Mouse (Mus musculus) midbrain, embryonic 12.5 days (tissue): ENCODE measurements around the gene Ap1ar. TPM values are rescaled to one million over a fixed set of nuclear protein-coding genes. Genes with fewer than 3 reads are reported as not detected.
A peak's percentile ranks its signal among the peaks of the same experiment; 100 is the strongest.

Experiments
- ATAC-seq: fragments of 200-750 bp; cut with Nextera tagmentation; 2 replicates; pipeline ENCODE4 v1.8.0; 2017; ENCODE audit warnings: low read depth, moderate TSS enrichment, moderate library complexity; ENCODE audit not compliant: low FRiP score
- H3K27ac ChIP-seq: fragments of 300-500 bp; sonication (generic); replicated peaks from 2 replicates; pipeline ENCODE4 v1.5.1; 2016; ENCODE audit warnings: mild to moderate bottlenecking
- H3K27me3 ChIP-seq: fragments of 300-500 bp; sonication (generic); 2 replicates; pipeline ENCODE4 v1.6.1; 2016; ENCODE audit warnings: mild to moderate bottlenecking
- H3K36me3 ChIP-seq: fragments of 300-500 bp; sonication (generic); 2 replicates; pipeline ENCODE4 v1.6.1; 2016
- H3K4me1 ChIP-seq: fragments of 300-500 bp; sonication (generic); 2 replicates; pipeline ENCODE4 v1.6.1; 2016
- H3K4me2 ChIP-seq: fragments of 300-500 bp; sonication (generic); replicated peaks from 2 replicates; pipeline ENCODE4 v1.6.1; 2016; ENCODE audit warnings: mild to moderate bottlenecking, moderate library complexity
- H3K4me3 ChIP-seq: fragments of 300-500 bp; sonication (generic); 2 replicates; pipeline ENCODE4 v1.5.1; 2016; ENCODE audit warnings: mild to moderate bottlenecking
- H3K9ac ChIP-seq: fragments of 300-500 bp; sonication (generic); replicated peaks from 2 replicates; pipeline ENCODE4 v1.6.1; 2016; ENCODE audit warnings: mild to moderate bottlenecking, moderate library complexity
- H3K9me3 ChIP-seq: fragments of 300-500 bp; sonication (generic); 2 replicates; pipeline ENCODE4 v1.6.1; 2016; ENCODE audit warnings: mild to moderate bottlenecking
- WGBS: fragments of 180-500 bp; shearing (Covaris S2); methylation state at CpG from one replicate; pipeline ENCODE4 v1.1.7; 2016; 5-methylcytosine and 5-hydroxymethylcytosine counted together
- polyA plus RNA-seq: library from polyadenylated mRNA; unstranded; fragments of >200 nt; fragmentation: Nextera tagmentation; extraction: Ambion mirVana; gene quantifications from 2 replicates; pipeline ENCODE4 v1.2.1, GENCODE M21; 2016

Gene Ap1ar
- polyA plus RNA-seq, 1 experiment from 2014 or later: 71.0 TPM

GRCm38 (mm10) chr3:127835594-127835993 lies 1.7 kb downstream of the Ap1ar start:
- Histone ChIP-seq H3K4me3 (no peak overlapping the region), H3K36me3 (0 out of 2 replicates have a peak, but pooled peaks cover 5% of the 10 kb centered on the region), H3K27me3 (no peaks in the 10 kb centered on the region), H3K27ac (no peak overlapping the region), H3K9me3 (no peaks in the 10 kb centered on the region), H3K9ac (0 out of 2 replicates have a peak overlapping the region, but pooled peaks have one; percentile 94), H3K4me1 (peaks cover 17% of the 10 kb centered on the region), H3K4me2 (peak overlapping the region; percentile 73)
- ATAC-seq: no peak
- 89% methylated on average over 6 of the region's 6 CpGs for WGBS

GRCm38 (mm10) chr3:127834040-127834439 lies 3.3 kb downstream of the Ap1ar start:
- Histone ChIP-seq H3K27me3 (no peaks in the 10 kb centered on the region), H3K27ac (no peak overlapping the region), H3K36me3 (0 out of 2 replicates have a peak, but pooled peaks cover 5% of the 10 kb centered on the region), H3K4me2 (no peak overlapping the region), H3K9me3 (no peaks in the 10 kb centered on the region), H3K4me3 (no peak overlapping the region), H3K4me1 (peaks cover 17% of the 10 kb centered on the region), H3K9ac (no peak overlapping the region)
- no peak for ATAC-seq
- 82% methylated on average over 4 of the region's 4 CpGs for WGBS

GRCm38 (mm10) chr3:127831079-127831478 lies 6.2 kb downstream of the Ap1ar start:
- H3K4me3 ChIP-seq: no peak overlapping the region
- H3K9ac ChIP-seq: no peak overlapping the region
- no peak overlapping the region for H3K4me2 ChIP-seq
- WGBS: 73% methylated on average over 6 of the region's 6 CpGs
- ATAC-seq: no peak
- H3K27me3 ChIP-seq: no peaks in the 10 kb centered on the region
- no peak overlapping the region for H3K27ac ChIP-seq
- peaks cover 22% of the 10 kb centered on the region for H3K4me1 ChIP-seq
- no peaks in the 10 kb centered on the region for H3K9me3 ChIP-seq
- H3K36me3 ChIP-seq: 0 out of 2 replicates have a peak, but pooled peaks cover 5% of the 10 kb centered on the region

GRCm38 (mm10) chr3:127830183-127830582 lies 7.1 kb downstream of the Ap1ar start:
- no peaks in the 10 kb centered on the region for H3K27me3 ChIP-seq
- 0 out of 2 replicates have a peak, but pooled peaks cover 13% of the 10 kb centered on the region for H3K4me1 ChIP-seq
- H3K4me2 ChIP-seq: no peak overlapping the region
- 0 out of 2 replicates have a peak, but pooled peaks cover 5% of the 10 kb centered on the region for H3K36me3 ChIP-seq
- 92% methylated on average over 10 of the region's 10 CpGs for WGBS
- no peak overlapping the region for H3K27ac ChIP-seq
- H3K9me3 ChIP-seq: no peaks in the 10 kb centered on the region
- no peak for ATAC-seq
- no peak overlapping the region for H3K4me3 ChIP-seq
- H3K9ac ChIP-seq: no peak overlapping the region

- Histone ChIP-seq H3K4me1 (0 out of 2 replicates have a peak, but pooled peaks cover 11% of the 10 kb centered on the region), H3K9me3 (no peaks in the 10 kb centered on the region), H3K27ac (peak overlapping the region; percentile 35), H3K4me3 (no peak overlapping the region), H3K4me2 (no peak overlapping the region), H3K27me3 (no peaks in the 10 kb centered on the region), H3K36me3 (peaks cover 8% of the 10 kb centered on the region; the same call in 1 of the 2 replicates), H3K9ac (no peak overlapping the region)
- no peak for ATAC-seq
- WGBS: 41% methylated on average over 7 of the region's 7 CpGs
Observed at GRCm38 (mm10) chr3:127827123-127827522, 10.2 kb downstream of the Ap1ar start.

GRCm38 (mm10) chr3:127826503-127826902 lies 10.8 kb downstream of the Ap1ar start:
- H3K27me3 ChIP-seq: no peaks in the 10 kb centered on the region
- no peaks in the 10 kb centered on the region for H3K9me3 ChIP-seq
- H3K9ac ChIP-seq: no peak overlapping the region
- H3K27ac ChIP-seq: peak overlapping the region; percentile 35
- 86% methylated on average over 7 of the region's 7 CpGs for WGBS
- no peak overlapping the region for H3K4me3 ChIP-seq
- H3K4me2 ChIP-seq: no peak overlapping the region
- 0 out of 2 replicates have a peak, but pooled peaks cover 11% of the 10 kb centered on the region for H3K4me1 ChIP-seq
- peaks cover 11% of the 10 kb centered on the region; the same call in 1 of the 2 replicates for H3K36me3 ChIP-seq
- no peak for ATAC-seq

GRCm38 (mm10) chr3:127823886-127824863 lies 13.1 kb downstream of the Ap1ar start:
- Histone ChIP-seq H3K9me3 (no peaks in the 10 kb centered on the region), H3K4me1 (0 out of 2 replicates have a peak, but pooled peaks cover 11% of the 10 kb centered on the region), H3K4me2 (no peak overlapping the region), H3K4me3 (no peak overlapping the region), H3K36me3 (peaks cover 20% of the 10 kb centered on the region), H3K27ac (no peak overlapping the region), H3K27me3 (no peaks in the 10 kb centered on the region), H3K9ac (no peak overlapping the region)
- 81% methylated on average over 17 of the region's 17 CpGs for WGBS
- ATAC-seq: no peak

- Histone ChIP-seq H3K4me3 (no peak overlapping the region), H3K4me2 (no peak overlapping the region), H3K27ac (no peak overlapping the region), H3K27me3 (no peaks in the 10 kb centered on the region), H3K9ac (no peak overlapping the region), H3K36me3 (peaks cover 26% of the 10 kb centered on the region), H3K9me3 (no peaks in the 10 kb centered on the region), H3K4me1 (no peaks in the 10 kb centered on the region)
- ATAC-seq: no peak
- 90% methylated on average over 5 of the region's 5 CpGs for WGBS
Observed at GRCm38 (mm10) chr3:127821209-127821608, 16.1 kb downstream of the Ap1ar start.

GRCm38 (mm10) chr3:127820400-127820799 lies 16.9 kb downstream of the Ap1ar start:
- peaks cover 29% of the 10 kb centered on the region for H3K36me3 ChIP-seq
- WGBS: 96% methylated on average over 1 of the region's 1 CpGs

GRCm38 (mm10) chr3:127818694-127819663 lies 18.3 kb downstream of the Ap1ar start:
- 84% methylated on average over 11 of the region's 11 CpGs for WGBS
- Histone ChIP-seq H3K27ac (no peak overlapping the region), H3K4me1 (no peaks in the 10 kb centered on the region), H3K4me3 (no peak overlapping the region), H3K36me3 (peaks cover 32% of the 10 kb centered on the region), H3K9me3 (no peaks in the 10 kb centered on the region), H3K27me3 (no peaks in the 10 kb centered on the region), H3K4me2 (no peak overlapping the region), H3K9ac (no peak overlapping the region)
- ATAC-seq: no peak

More at GRCm38 (mm10) chr3:127820400-127820799, 16.9 kb downstream of the Ap1ar start:
- Histone ChIP-seq H3K9me3 (no peaks in the 10 kb centered on the region), H3K4me2 (no peak overlapping the region), H3K9ac (no peak overlapping the region), H3K27me3 (no peaks in the 10 kb centered on the region), H3K4me3 (no peak overlapping the region), H3K4me1 (no peaks in the 10 kb centered on the region), H3K27ac (no peak overlapping the region)
- ATAC-seq: no peak

GRCm38 (mm10) chr3:127817120-127817683 lies 20.1 kb downstream of the Ap1ar start:
- Histone ChIP-seq H3K4me2 (no peak overlapping the region), H3K27ac (no peak overlapping the region), H3K9ac (no peak overlapping the region), H3K4me1 (no peaks in the 10 kb centered on the region), H3K4me3 (no peak overlapping the region), H3K9me3 (no peaks in the 10 kb centered on the region), H3K36me3 (peaks cover 40% of the 10 kb centered on the region), H3K27me3 (no peaks in the 10 kb centered on the region)
- WGBS: 86% methylated on average over 7 of the region's 7 CpGs
- ATAC-seq: no peak
